Mouse (Mus musculus): Measurements from ENCODE around the gene Morn4.
A peak's percentile ranks its signal among the peaks of the same experiment; 100 is the strongest.

Morn4 gene

GRCm38 (mm10) chr19:42086166-42086565 lies at the start of gene Morn4:
TSS of gene Morn4 (minus strand) at chr19:42086357.
- DNase-seq (ENCODE audit: low read depth, low spot score): peak; percentile 92

- DNase-seq (ENCODE audit: low read depth, low spot score): no peak
Observed at GRCm38 (mm10) chr19:42135070-42135469, 48.9 kb upstream of the Morn4 start.

DNA sequence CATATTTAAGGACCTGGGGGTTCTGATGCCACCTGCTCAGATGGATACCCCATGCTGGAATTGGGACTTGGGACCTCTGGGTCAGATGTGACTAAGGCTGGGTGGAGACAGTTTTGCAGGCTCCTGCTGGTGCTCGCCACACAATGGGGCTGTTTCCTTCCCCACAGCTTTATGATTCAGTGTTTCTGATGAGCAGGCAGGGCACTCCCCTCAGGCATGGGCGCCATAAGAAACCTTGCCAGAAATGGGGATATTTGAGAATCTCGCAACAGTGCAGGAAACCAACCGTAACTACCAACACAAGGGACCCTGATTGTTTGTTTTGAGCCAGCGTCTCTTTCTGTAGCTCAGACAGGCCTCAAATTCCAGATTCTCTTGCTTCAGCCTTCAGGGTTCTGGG lies 44.9 kb upstream of the Morn4 start:
- no peak for DNase-seq (ENCODE audit: low read depth, low spot score)

GRCm38 (mm10) chr19:42130294-42130606 lies 44.1 kb upstream of the Morn4 start:
- DNase-seq (ENCODE audit: low read depth, low spot score): no peak

GRCm38 (mm10) chr19:42129509-42130293 lies 43.5 kb upstream of the Morn4 start:
- peak; percentile 64 for DNase-seq (ENCODE audit: low read depth, low spot score)

GRCm38 (mm10) chr19:42128787-42129508 lies 42.8 kb upstream of the Morn4 start, which contains the start of gene Avpi1:
TSS of gene Avpi1 (minus strand) at chr19:42129059.
- peak; percentile 100 for DNase-seq (ENCODE audit: low read depth, low spot score)

- DNase-seq (ENCODE audit: low read depth, low spot score): no peak
Observed at GRCm38 (mm10) chr19:42128052-42128740, 42.0 kb upstream of the Morn4 start.

GRCm38 (mm10) chr19:42127024-42127423 lies 40.9 kb upstream of the Morn4 start:
- no peak for DNase-seq (ENCODE audit: low read depth, low spot score)

DNA sequence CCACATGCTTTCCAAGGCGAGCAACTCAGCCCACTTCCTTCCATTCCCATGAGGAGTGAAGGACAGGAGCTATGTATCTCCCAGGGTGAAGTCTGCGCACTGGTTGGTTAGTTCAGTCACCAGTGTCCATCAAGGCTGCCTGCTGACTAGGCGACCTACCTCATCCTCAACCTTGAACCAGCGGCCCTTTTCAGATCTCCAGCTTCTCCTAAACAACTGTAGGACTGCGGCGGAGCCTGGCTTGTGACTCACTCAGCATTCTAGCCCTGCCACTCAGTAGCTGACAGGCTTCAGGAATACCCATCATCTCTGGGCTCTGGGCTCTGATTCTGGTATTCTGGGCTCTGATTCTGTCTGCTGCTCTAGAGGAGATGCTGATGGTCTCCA lies 40.1 kb upstream of the Morn4 start:
- DNase-seq (ENCODE audit: low read depth, low spot score): no peak

GRCm38 (mm10) chr19:42125501-42126218 lies 39.5 kb upstream of the Morn4 start:
- DNase-seq (ENCODE audit: low read depth, low spot score): no peak

DNA sequence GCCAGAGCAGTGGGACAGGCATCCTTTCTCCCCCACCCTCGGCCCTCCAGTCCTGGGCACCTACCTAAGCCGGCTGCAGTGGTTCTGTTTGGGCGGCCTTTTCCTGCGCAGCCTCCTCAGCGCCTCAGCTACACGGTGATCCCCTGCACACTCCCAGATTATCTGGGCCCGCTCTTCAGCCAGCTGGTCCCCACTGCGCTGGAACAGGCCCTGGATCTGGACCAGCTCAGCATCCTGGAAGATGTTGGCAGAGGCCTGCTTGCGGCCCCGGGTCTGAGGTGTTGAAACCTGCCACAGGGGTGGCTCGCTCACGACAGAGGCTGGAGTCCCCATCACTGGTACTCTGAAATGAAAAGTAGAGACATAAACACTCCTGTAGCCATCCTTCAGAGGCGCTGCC lies 38.5 kb upstream of the Morn4 start:
- DNase-seq (ENCODE audit: low read depth, low spot score): no peak

DNA sequence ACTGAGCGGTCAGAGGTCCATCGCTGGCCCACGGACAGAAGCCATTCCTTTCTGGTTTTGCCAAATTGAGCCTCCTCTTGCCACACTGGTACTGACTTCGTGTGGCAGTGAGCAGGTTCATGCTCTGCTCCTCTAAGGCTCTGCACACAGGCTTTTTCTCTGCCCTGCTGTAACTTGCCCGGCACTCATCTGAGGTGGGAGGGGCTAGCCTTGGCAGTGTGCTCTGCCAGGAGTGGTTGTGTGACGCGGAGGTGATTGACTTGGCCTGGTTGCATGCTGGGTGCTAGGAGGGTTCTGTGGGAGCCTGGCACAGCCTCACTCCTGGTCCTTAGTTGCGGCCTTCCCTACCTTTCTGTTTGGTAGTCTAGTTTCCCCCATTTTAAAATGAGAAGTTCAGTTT lies 34.3 kb upstream of the Morn4 start:
- DNase-seq (ENCODE audit: low read depth, low spot score): no peak

DNA sequence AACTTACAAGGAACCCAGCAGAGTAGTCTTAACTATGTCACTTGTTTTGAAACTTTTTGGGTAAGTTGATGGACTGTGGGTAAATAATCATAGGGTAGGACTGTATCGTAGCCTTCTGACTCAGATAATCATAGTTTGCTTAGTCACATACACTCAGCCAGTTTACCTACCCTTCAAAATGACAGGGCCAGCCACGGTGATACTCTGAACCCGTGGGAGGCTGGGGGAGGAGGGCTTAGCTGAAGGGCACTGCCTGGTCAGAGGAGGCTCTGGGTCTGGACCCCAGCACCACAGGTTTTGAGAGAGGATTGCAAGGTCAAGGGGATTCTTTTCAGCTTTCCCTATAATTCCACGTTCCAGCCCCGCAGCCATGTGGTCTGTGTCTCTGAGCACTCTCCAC lies 32.4 kb upstream of the Morn4 start:
- DNase-seq (ENCODE audit: low read depth, low spot score): no peak

DNA sequence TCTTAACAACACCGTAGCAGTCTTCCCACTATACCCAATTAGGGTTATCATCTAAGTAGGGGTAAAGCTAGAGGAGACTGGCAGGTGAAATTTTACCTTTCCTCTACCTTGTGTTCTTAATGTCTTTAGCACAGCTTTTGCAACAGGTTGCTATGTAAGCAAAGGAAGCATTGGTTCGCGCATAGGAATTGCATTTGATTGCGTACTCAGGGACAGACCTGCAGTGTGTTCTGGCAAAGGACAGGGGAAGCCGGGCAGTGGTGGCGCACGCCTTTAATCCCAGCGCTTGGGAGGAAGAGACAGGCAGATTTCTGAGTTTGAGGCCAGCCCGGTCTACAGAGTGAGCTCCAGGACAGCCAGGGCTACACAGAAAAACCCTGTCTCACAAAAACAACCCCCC lies 32.0 kb upstream of the Morn4 start:
- no peak for DNase-seq (ENCODE audit: low read depth, low spot score)

GRCm38 (mm10) chr19:42115783-42116335 lies 29.7 kb upstream of the Morn4 start:
- DNase-seq (ENCODE audit: low read depth, low spot score): no peak

GRCm38 (mm10) chr19:42104681-42105080 lies 18.5 kb upstream of the Morn4 start:
- no peak for DNase-seq (ENCODE audit: low read depth, low spot score)

DNA sequence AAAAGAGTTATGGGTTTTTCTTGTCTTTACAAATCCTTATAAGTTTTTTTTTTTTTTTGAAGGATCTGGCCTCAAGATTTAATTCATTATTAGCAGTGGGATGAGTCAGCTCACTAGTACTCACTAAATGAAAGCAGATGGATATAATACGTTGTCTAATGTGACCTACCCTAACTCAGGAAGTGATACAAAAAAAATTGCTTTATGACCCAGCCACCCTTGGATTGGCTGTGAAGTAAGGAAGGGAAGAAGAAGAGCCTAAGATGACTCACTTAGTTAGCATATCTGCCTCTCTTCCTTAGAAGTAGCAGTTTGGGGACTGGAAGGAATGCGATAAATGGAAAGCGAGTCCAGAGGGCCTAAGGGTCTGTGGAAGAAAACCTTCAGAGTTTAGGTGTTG lies 13.2 kb upstream of the Morn4 start:
- no peak for DNase-seq (ENCODE audit: low read depth, low spot score)

- DNase-seq (ENCODE audit: low read depth, low spot score): peak; percentile 41
Observed at GRCm38 (mm10) chr19:42090637-42091141, 4.5 kb upstream of the Morn4 start.

DNA sequence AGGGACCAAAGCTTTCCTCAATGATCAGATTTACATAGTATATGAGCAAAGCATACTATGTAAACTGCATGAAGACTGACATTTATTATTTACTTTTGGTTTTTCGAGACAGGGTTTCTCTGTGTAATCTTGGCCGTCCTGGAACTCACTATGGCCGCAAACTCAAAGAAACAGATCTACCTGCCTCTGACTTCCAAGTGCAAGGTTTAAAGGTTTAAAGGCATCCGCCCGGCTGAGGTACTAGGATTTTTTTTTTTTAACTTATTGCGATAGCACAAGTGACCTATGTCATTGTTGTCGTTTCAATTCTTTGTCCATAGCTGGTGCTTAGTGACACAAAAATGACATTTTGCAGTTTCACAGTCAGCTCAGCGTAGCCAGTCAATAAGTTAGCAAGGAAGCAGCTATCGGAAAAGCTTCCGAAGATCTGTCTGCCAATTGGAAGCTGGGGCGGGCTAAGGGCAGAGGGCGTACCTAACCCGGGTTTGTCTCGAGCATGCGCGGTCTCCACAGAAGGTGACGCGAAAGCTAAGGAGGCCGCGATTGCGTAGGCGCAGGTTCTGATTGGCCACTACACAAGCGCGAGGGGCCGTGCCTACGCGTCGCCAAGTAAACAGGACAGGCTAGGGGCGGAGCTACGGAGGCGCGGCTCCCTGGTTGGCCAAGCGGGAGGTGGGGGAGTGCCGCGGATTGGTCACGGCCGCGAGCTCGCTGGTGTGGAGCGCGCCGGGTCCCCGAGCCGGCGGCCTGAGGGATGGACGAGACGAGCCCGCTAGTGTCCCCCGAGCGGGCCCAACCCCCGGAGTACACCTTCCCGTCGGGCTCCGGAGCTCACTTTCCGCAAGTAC lies 3.8 kb upstream of the Morn4 start, which contains the start of gene Pi4k2a:
Gene Pi4k2a (plus strand): TSS at position 723 of the 848 bp plus-strand sequence.
- DNase-seq (ENCODE audit: low read depth, low spot score): peak; percentile 100

- DNase-seq (ENCODE audit: low read depth, low spot score): peak; percentile 89
Observed at GRCm38 (mm10) chr19:42089103-42089747, 3.1 kb upstream of the Morn4 start.
